Mouse (Mus musculus) gastrocnemius, postnatal 4 days (tissue): Measurements from ENCODE around the gene Uvrag. TPM values are rescaled to one million over a fixed set of nuclear protein-coding genes. Genes with fewer than 3 reads are reported as not detected.
"Not testable (repeated sequence)": the region's sequence is repeated elsewhere in the genome, so short reads cannot be mapped to it uniquely, and the experiment has no call there.

Source experiments
- DNase-seq, 2 experiments: peaks; one replicate each; pipeline ENCODE4 v3.0.0; 2021 to 2022; ENCODE audit warnings: low spot score in 2 of 2, mixed read lengths in 2 of 2
- total RNA-seq, 2 experiments: library from RNA; stranded (reverse); gene quantifications; 2 replicates each; pipeline ENCODE4 v1.2.3; 2021

Uvrag gene
- total RNA-seq, 2 experiments from 2014 or later, result 28.9 to 30.4 TPM

DNA sequence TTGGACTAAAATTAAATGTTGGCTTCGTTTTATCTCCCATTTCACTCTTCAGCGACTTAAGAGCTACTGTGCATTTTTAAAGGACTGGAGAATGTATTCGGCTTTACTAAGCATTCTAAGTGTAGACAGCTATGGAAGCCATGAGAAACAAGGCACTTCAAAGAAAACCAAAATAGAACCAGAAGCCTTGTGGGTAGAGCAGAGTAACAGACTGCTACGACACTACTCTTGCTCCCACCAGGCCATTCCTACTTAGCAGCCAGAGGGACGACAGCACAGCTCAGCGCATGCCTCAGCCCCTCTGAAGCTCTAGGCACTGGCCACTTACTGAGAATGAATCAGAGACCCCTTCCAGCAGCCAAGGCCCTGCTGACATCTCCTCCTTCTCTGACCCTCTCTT, 155.5 kb downstream of the Uvrag start:
- DNase-seq, result no peak

DNA sequence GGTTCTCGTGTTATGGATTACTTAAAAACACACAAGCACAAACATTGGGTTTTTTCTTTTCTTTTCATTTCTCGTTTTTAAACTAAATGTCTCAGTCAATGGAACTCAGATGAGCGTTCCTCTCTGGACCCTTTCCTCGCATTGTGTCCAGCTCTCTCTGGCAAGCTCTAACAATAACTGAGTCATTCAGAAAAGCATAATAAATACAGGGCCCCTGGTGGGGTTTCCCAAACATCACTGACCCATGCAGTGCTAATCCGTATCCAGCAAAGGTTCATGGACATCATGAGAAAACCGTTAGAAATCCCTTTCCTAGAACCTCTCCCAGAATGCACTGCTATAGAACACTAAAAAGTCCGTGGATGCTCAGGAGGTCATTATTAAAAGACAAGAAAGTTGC, 156.6 kb downstream of the Uvrag start:
- no peak for DNase-seq

DNA sequence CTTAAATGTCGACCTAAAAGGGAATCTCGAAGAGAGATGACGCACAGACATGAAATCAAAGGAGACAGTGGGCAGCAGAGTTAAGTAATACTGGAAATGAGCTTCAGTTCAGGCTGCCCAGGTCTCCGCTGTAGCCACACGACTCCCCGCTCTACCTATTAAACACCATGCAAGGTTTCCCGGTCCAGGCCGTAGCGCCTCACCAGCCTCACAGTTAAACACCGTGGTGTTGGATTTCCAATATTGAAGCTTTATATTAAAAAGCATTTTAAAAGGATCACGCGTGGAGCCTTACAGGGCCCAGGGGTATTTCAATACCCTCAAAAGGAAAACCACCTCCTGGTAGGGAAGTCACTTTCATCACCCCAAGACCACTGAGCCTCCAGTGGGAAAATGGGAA, 157.9 kb downstream of the Uvrag start:
- DNase-seq, result no peak

DNA sequence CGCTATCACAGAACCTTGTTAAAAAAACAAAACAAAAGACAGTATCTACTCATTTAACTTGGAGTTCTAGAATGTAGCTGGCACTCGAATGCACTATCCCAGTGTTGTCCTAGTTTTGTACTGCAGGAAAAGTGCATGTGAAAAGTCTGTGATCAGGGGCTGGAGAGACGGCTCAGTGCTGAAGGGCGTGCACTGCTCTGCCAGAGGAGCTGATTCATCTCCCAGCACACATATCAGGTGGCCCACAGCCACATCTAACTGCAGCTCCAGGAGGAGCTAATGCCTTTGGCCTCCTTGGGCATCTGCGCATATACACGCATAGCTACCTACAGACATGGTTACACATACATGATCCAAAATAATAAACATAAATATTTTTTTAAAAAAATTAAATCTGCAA, 159.5 kb downstream of the Uvrag start:
- DNase-seq, result no peak

DNA sequence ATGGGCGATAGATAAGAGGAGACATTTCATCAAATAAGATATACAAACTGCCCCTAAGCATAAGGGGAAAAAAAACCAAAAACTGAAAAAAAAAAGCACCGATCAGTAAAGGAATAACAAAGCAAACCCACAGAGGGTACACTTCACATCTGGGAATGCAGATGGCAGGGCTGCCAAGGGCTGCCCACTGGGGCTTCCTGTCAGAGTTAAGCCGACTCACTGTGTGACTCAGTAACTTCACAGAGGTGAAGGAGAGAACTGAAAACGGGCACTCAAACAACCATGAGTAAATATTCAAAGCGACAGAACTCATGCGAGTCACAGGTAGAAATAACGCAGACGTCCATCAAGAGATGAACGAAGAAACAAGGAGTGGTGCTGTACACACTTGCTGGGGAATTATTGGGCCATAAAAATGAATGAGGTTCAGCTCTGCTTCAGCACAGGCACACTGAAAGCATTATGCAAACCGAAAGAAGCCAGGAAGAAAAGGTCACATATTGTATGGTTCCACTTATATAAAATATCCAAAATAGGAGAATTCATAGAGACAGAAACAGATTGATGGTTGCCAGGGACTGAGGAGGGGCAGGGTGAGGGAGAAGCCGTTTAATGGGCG, 164.0 kb downstream of the Uvrag start:
- DNase-seq, result no peak

DNA sequence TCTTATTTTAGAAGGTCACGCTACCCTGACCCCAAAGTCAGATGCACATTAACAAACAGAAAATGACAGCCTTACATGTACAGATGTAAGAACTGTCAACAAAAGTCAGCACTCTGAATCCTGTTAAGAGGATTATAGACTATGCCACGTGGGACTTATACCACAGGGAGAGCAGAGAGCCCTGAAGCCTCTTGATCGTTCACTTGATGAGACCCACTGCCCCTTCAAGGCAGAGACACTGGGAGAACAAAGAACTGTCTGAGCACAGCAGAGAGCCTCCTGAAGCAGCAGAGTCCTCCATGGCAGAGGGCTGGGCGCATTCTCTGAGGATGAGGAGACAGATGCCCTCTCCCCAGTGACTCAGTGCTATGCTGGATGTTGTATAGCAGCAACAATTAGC, 166.4 kb downstream of the Uvrag start:
- DNase-seq, result no peak

DNA sequence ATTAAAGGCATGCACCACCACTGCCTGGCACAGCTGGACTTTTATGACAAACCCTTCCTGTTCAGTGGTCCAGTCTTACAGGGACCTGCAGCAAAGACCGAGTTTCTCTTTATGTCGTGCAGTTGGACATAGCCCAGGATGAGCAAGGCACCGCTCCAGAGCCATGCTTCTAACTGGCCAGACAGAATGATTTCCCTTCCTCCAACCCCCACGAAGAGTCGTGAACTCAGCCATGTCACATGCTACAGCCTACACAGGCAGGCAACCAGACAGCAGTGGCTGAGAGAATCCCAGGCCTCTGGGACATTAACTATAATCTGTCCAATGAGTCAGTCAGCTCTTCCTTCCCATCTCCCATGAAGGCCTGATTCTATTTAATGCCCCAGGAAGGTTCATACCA, 170.2 kb downstream of the Uvrag start:
- DNase-seq, result no peak

DNA sequence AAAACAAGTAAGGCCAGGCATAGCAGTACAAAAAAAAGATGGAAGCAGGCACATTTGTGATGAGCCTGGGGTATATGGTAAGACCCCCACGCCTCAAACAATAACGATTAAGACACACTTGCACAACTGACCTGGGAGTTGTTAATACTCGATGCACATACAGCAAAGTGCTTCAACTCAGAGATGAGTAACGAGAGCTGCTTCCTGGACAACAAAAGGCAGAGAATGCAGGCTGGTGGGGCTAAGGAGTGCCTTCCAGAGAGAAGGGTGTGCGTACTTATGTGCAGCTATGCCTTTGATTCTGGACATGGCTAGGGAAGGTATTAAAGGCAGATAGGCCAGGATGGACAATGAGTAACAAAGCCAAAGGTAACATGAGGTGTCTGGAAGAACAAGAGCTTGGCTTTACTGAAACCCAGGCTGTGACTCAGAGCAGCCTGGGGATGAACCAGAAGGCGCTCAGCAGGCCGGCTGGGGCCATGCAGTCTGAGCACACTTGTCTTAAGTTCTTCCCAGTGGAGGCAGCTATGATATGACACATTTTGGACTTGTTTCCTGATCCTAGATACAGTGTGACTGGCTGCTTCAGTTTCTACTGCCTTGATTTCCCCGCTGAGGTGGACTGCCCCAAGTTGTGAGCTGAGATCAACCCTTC, 172.1 kb downstream of the Uvrag start:
- DNase-seq, result no peak

DNA sequence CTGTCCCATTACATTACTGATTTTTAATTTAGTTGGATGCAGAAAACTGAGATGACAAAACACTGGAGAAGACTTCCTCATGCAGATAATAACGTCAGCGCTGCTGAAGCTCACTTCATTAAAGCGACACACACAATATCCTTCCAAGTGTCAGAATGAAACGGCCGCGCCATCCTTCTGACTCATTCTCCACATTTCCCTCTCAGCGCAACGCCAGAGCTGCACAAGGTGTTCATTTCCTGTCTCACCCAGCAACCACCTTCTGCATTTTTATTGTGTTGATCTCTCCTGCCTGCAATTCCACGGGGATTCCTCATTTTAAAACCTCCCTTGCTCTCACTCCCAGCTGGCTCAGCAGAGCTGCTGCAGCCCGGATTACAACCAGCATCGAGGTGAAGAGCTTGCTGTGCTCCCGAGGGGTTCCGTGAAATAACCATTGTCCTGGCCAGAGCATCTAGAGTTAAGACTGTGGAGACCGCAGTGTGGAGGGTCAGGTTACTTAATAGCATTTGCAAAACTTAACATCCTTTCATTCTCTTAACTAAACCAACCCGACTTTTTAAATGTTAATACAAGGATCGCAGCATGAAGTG, 172.8 kb downstream of the Uvrag start:
- no peak for DNase-seq

DNA sequence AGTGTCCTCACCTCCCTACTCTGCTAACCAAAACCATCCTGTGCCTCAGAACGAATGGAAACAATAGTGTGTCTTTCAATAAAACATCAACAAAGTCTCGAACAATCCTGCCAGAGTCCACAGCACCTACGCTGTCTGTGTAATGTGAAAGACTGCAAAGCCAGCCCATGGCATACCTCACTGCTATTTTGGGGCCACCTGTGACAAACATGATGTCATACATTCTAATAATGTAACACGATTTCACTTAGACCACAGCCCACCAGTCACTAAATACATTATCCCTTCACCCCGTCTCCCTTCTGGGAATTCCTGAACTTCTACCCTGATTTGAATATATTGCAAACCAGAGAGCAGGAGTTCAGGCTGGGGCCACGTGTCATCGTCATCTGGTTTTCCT, 173.3 kb downstream of the Uvrag start:
- no peak for DNase-seq

DNA sequence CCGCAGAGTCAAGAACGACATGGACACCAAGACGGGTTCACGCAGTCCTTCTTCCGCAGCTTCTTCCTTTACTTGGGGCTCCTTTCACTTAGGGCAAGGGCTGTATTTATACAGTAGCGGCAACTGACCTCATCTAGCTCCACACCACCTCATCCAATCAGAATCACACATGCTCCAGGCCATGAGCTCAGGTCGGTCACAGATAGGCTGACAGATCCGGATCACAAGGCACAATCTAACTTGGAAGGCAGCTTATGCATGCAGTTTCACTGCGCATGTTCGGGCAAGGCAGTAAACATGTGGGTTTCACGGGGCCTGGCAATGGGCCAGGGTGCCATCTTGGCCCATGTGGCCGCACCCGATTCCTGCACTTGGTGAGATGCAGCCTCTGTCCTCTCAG, 177.4 kb downstream of the Uvrag start:
- not testable (repeated sequence) for DNase-seq

DNA sequence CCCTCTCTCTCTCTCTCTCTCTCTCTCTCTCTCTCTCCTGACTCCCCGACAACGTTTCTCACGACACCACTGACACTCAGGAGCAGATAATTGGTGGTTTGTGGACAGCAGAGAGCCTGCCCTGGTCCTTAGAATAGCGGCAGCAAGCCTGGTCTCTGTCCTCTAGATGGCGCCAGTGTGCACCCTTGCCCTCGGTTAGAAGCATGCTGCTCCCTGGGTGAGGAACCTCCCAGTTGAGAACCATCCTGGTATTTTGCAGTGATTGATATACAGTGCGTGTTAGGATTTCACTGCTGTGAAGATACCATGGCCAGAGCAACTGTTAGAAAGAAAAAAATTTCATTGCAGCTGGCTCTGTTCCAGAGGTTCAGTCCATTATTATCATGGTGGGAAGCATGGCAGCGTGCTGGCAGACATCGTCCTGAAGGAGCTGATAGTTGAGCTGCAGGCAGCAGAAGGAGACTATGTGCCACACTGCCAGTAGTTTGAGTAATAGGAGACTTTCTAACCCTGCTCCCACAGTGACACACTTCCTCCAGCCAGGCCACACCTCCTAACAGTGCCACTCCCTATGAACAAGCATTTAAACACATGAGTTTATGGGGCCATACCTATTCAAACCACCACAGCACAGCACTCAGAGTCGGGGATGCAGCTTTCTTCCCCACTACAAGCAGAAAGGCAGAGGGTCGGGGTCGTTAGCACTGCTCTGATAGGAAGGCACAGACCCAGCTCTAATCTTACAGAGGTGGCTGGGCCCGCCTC, 178.2 kb downstream of the Uvrag start:
- DNase-seq, result peak; percentile 53 to 67

DNA sequence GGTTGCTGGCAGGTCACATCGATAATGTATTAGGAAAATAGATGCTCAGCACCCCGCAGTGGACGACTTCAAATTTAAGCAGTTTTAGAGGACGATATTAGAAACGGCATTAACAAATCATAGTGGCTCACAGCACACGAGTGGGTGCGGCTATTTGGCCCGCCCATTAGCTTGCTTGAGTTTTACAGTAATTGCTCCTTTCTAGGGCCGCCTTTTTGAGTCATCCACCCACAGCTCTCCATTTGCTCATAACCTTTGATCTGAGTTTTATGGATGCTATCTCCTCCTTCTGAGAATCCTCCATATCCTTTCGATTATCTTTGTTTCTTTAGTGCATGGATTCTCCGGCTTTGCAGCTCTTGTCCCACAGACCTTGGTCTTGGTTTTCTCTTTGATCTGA, 178.9 kb downstream of the Uvrag start:
- no peak for DNase-seq

DNA sequence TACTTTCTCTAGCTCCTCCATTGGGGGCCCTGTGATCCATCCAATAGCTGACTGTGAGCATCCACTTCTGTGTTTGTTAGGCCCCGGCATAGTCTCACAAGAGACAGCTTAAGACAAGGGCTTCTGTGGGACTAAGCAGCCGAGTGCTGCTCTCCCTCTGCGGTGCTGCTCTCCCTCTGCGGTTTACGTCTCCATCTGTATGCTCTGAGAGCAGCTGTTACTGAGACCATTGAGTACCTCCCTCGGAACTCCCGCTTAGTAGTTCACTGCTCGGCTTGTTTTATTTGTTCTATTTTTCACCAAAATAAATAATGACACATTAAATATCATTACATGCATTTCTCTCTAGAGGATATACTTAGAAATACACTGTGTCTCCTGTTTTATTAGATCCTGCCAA, 180.7 kb downstream of the Uvrag start:
- no peak for DNase-seq

DNA sequence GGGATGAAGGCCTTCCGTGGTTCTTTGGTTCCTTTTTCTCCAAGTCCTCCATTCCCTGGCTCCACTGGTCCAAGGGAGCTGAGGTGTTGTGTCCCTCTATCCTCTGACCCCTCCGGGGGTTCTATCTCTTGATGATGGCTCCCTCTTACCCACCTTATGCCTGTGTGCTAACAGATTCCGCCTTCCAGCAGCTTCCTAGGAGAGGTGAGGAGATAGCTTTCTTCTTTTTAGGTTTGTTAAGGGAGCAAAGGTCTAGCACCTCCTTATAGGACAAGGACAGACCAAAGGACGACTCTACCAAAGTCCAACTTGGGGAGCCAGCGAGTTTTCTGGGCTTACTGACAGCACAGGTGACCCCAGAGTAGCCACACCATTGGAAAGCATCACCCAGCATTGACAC, 181.7 kb downstream of the Uvrag start:
- no peak for DNase-seq

DNA sequence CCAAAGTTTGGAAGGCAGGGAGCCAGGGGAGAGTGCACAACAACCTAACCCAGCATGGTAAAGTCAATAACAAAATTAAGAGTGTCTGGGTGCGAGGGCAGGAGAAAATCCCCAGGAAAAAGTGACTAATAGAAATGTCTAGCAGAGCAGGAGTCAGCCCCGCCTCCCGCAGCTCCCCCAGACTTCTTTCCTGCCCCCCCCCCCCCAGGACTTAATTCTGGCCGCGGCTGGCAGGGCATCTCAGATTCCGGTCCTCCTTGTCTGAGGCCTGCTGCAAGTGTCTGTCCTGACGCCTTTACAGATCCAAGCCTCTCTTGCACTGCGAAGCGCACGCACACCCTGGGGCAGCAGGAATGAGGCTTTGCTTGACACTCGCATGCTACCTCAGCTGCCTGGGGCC, 182.8 kb downstream of the Uvrag start:
- no peak for DNase-seq

DNA sequence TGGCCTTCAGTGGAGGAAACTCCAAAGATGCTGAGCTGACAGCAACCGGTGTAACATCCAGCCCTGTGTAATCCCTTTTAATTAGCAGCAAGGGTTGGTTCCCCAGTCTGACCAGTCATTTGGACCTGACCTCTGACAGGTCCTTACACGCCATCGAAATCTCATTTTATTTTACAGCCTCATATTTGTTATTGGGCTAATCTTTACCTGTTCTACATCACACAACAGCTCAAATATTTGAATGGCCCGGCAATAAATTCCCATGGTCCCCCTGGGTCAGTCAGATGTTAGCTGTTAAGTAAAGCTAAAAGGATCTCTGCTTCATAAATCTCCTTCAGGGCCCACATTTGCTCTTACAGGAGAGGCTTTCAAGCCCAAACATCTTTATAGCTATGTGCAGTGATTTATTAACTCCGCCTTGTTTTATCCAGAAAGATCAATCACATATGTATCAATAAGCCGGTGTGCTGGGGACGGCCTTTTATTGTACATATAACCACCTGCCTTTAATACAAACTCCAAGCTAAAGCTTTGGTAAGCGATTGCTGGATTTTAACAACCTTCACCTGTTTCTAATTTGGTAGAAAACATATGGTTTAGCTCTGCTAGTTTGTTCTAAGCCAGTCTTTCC, 183.7 kb downstream of the Uvrag start:
- DNase-seq, result no peak

DNA sequence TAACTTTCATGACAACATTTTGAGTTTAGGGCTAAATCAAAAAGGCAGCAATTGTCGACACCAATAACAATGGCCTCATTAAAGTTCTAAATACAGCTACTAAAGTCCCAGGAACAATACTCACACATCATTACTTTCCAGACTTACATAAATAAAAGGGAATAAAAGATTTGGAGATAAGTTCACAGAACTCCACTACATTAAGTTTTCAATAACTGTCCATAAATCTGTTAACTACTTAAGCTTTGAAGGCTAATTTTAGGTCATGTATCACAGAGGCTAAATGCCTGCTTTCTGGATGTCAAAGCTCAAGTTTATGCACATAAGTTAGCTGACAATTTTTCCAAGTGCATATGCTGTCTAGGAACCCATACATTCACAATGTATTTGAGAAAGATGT, 184.3 kb downstream of the Uvrag start:
- no peak for DNase-seq

DNA sequence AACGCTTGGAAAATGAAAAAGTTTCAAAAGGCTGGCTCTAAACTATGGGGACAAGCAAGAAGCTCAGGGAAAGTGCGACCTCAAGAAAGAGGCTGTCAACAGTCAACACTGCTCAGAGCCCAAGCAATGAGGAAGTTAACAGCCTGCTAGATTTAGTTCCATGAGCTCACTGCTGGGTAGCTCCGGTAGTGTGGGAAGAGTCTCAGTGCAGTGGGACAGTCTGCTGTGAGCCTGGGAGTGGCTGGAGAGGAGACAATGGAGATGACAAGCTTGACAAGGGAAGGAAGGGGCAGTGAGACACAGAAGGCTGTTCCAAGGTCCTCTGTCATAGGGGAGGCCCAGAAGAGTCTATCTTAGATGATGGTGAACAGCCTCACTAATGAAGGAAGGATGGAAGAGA, 187.3 kb downstream of the Uvrag start:
- no peak for DNase-seq

DNA sequence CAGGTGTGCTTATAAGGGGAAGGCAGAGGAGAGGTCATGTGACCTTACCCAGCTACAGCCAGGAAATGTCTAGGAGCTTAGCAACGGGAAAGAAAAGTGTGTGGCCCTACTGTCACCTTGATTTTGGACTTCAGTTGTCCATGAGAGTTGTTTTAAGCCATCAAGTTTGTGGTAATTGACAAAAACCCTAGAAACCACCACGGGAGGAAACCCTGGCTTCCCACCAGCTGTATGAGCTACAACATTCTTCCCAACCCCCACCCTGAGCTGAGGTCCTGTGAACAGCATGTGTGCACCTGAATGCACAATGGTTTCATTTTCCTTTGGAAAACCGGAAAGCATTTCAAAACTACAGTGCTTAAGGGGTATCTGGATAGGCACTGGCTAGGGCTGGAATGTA, 196.0 kb downstream of the Uvrag start:
- no peak for DNase-seq

DNA sequence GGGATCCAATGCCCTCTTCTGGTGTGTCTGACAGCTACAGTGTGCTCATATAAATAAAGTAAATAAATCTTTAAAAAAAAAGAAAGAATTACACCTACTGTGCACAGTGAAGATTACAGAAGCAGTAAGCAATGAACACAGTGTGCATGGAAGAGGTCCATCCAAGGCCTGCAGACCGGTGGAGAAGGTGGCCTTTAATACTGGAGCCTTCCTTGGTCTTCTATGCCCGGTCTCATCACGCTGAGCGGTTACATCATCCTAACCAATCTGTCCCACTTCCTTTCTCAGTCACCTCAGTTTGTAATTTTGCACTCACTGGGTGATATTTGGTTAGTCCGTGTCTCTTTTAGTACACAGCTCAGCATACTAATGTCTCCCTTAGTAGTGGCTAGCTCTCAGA, 197.3 kb downstream of the Uvrag start:
- DNase-seq, result no peak

DNA sequence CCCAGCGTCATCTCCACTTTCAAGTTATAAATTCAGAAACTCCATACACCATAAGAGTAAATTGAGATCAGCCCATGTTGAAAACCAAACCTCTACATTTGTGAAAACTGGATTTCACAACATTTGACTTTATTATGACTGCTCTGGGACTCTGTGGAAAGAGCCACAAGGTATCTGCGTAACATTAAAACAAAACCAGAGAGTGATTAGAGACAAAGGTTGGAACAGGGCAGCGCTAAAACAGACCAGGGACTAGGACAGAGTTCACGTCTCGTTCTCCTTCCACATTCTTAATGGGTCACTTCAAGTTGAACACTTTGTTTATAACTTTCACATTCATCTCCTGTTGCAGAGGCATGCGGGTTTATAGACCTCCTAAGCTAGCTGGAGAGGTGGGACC, 198.2 kb downstream of the Uvrag start:
- no peak for DNase-seq
